Mouse (Mus musculus): Measurements from ENCODE around the gene Scgb2b15. TPM values are rescaled to one million over a fixed set of nuclear protein-coding genes. Genes with fewer than 3 reads are reported as not detected.
"Not testable (repeated sequence)": the region's sequence is repeated elsewhere in the genome, so short reads cannot be mapped to it uniquely, and the experiment has no call there.

Gene Scgb2b15
- not detected for total RNA-seq (2021)
- long read RNA-seq, experiment 1 = 0 reads
- long read RNA-seq, experiment 2 = 0 reads

- DNase-seq; intact Hi-C loops (cut with DNase I; ENCODE audit: low total_unique reads): not testable (repeated sequence)
Observed at GRCm38 (mm10) chr7:32829562-32829961, at the start of gene Scgb2b15. Scgb2b15 (minus strand) TSS chr7:32829662.

- intact Hi-C loops (cut with DNase I; ENCODE audit: low total_unique reads); DNase-seq: not testable (repeated sequence)
Observed at GRCm38 (mm10) chr7:32836254-32836653, 6.8 kb upstream of the Scgb2b15 start, which contains the start of gene Scgb1b15. Scgb1b15 (plus strand) TSS chr7:32836554.

Other genes with a start within 250 kb of the Scgb2b15 start
- gene Scgb1b15, start 6.9 kb upstream of the Scgb2b15 start, total RNA-seq (2021) = not detected
- gene Scgb2b17, start 226.9 kb upstream of the Scgb2b15 start, total RNA-seq (2021) = not detected
- gene Scgb1b17, start 233.8 kb upstream of the Scgb2b15 start, total RNA-seq (2021) = not detected

Data from gastrocnemius, postnatal 14 days (tissue).